8 mouse cellular contexts compared by ENCODE assay signal in genomic region chr7:110222583-110223182, GRCm38 (mm10). TPM values are rescaled to one million over a fixed set of nuclear protein-coding genes. Genes with fewer than 3 reads are reported as not detected.
A peak's percentile ranks its signal among the peaks of the same experiment; 100 is the strongest.
DNase-seq lines count a peak whose midpoint lies in the region; ATAC-seq and TF ChIP-seq lines count a peak whose summit lies in the region.

No protein-coding gene starts in this region.

- no peak for TF ChIP-seq CTCF in lung, postnatal 0 days (IDR thresholded peaks at IDR 0.05)
- no peak for TF ChIP-seq CTCF in olfactory bulb, adult 2 months (IDR thresholded peaks at IDR 0.05; ENCODE audit: insufficient read depth, low read depth, low read length)

- H3K27ac ChIP-seq in lung, postnatal 0 days (ENCODE audit: low read length): peak overlapping the region; percentile 94; the same call in 1 of the 2 replicates
- H3K27ac ChIP-seq in embryonic facial prominence, embryonic 10.5 days (replicated peaks): peak overlapping the region; percentile 94; the same call in 1 of the 2 replicates
- H3K27ac ChIP-seq in limb, embryonic 11.5 days (replicated peaks; ENCODE audit: low read depth, low read length): no peak overlapping the region
- H3K27ac ChIP-seq in olfactory bulb, adult 2 months (ENCODE audit: insufficient read depth, low read depth, low read length): no peak overlapping the region

- H3K4me1 ChIP-seq in lung, postnatal 0 days (ENCODE audit: insufficient read depth, low read depth, low read length): peaks cover 3% of the 10 kb centered on the region
- peaks cover 19% of the 10 kb centered on the region for H3K4me1 ChIP-seq in embryonic facial prominence, embryonic 10.5 days
- no peaks in the 10 kb centered on the region for H3K4me1 ChIP-seq in limb, embryonic 11.5 days (ENCODE audit: control insufficient read depth, insufficient read depth, low read length)
- peaks cover 4% of the 10 kb centered on the region; the same call in 1 of the 2 replicates for H3K4me1 ChIP-seq in olfactory bulb, adult 2 months (ENCODE audit: control insufficient read depth, insufficient read depth, low read length)

- peak overlapping the region; percentile 91 for H3K9ac ChIP-seq in lung, postnatal 0 days (replicated peaks; ENCODE audit: low read depth)
- H3K9ac ChIP-seq in limb, embryonic 11.5 days (ENCODE audit: low read length): no peak overlapping the region

- peak overlapping the region; percentile 96 for H3K4me3 ChIP-seq in lung, postnatal 0 days (ENCODE audit: low read depth, low read length)
- peak overlapping the region; percentile 88 for H3K4me3 ChIP-seq in embryonic facial prominence, embryonic 10.5 days
- H3K4me3 ChIP-seq in limb, embryonic 11.5 days (ENCODE audit: low read depth, low read length): peak overlapping the region; percentile 78
- H3K4me3 ChIP-seq in olfactory bulb, adult 2 months (ENCODE audit: insufficient read depth, low read depth, low read length): peak overlapping the region; percentile 10; the same call in 1 of the 2 replicates

- no peak for ATAC-seq in lung, postnatal 0 days
- no peak for ATAC-seq in limb, embryonic 11.5 days (ENCODE audit: insufficient number of reproducible peaks, low FRiP score, low TSS enrichment, low read depth)

- TF ChIP-seq EP300 in lung, postnatal 0 days (IDR thresholded peaks at IDR 0.05): no peak

- H3K4me2 ChIP-seq in lung, postnatal 0 days (replicated peaks; ENCODE audit: low read depth, low read length): peak overlapping the region; percentile 76
- peak overlapping the region; percentile 41 for H3K4me2 ChIP-seq in limb, embryonic 11.5 days (ENCODE audit: low read depth, severe bottlenecking)

- WGBS in lung, postnatal 0 days: 7% methylated on average over 12 of the region's 12 CpGs
- 21% methylated on average over 12 of the region's 12 CpGs for WGBS in embryonic facial prominence, embryonic 10.5 days
- 17% methylated on average over 12 of the region's 12 CpGs for WGBS in limb, embryonic 11.5 days
- 22% methylated on average over 12 of the region's 12 CpGs for WGBS in olfactory bulb, adult 2 months

- H3K36me3 ChIP-seq in lung, postnatal 0 days (ENCODE audit: insufficient read depth, low read length): no peaks in the 10 kb centered on the region
- peaks cover 18% of the 10 kb centered on the region for H3K36me3 ChIP-seq in embryonic facial prominence, embryonic 10.5 days (replicated peaks)
- H3K36me3 ChIP-seq in limb, embryonic 11.5 days (ENCODE audit: control insufficient read depth, insufficient read depth, low read length): peaks cover 3% of the 10 kb centered on the region

- no peaks in the 10 kb centered on the region for H3K27me3 ChIP-seq in lung, postnatal 0 days (replicated peaks; ENCODE audit: insufficient read depth, low read length)
- H3K27me3 ChIP-seq in embryonic facial prominence, embryonic 10.5 days (replicated peaks; ENCODE audit: low read depth, poor library complexity, severe bottlenecking): no peaks in the 10 kb centered on the region
- H3K27me3 ChIP-seq in limb, embryonic 11.5 days (ENCODE audit: control insufficient read depth, insufficient read depth, low read length): no peaks in the 10 kb centered on the region

- no peak for TF ChIP-seq POLR2A in olfactory bulb, adult 2 months (IDR thresholded peaks at IDR 0.05; ENCODE audit: insufficient read depth, low read depth, low read length)

- DNase-seq in lung, postnatal 0 days (ENCODE audit: low spot score): no peak
- no peak for DNase-seq in lung, postnatal 14 days
- peak; percentile 14 for DNase-seq in embryonic facial prominence, embryonic 10.5 days (ENCODE audit: low spot score)
- peak; percentile 25 for DNase-seq in limb, embryonic 11.5 days (ENCODE audit: low spot score)
- DNase-seq in cerebellum, adult 8-10 months: no peak
- no peak for DNase-seq in thymus, postnatal 10 days (ENCODE audit: low spot score in 2 of 2)
- DNase-seq in right cerebral cortex, adult 18-20 months: no peak

- H3K9me3 ChIP-seq in lung, postnatal 0 days (ENCODE audit: low read length): no peaks in the 10 kb centered on the region
- no peaks in the 10 kb centered on the region for H3K9me3 ChIP-seq in embryonic facial prominence, embryonic 10.5 days
- H3K9me3 ChIP-seq in limb, embryonic 11.5 days (ENCODE audit: control insufficient read depth, low read length): no peaks in the 10 kb centered on the region

RNA-seq across cellular contexts. Expression of gene Swap70, which starts 1.2 kb away (rescaled TPM):
- 38.4 and 38.9 TPM in 2 replicates for polyA plus RNA-seq in lung, postnatal 0 days (2015; fragmentation: Nextera tagmentation; extraction: Ambion mirVana)
- 30.7 and 32.4 TPM in 2 replicates for polyA plus RNA-seq in embryonic facial prominence, embryonic 10.5 days (2016; fragmentation: Nextera tagmentation; extraction: Ambion mirVana)
- 28.2 and 30.4 TPM in 2 replicates for polyA plus RNA-seq in limb, embryonic 11.5 days (2014; fragmentation: Nextera tagmentation; extraction: Ambion mirVana)
- not detected in 2 replicates for polyA plus RNA-seq in olfactory bulb, adult 2 months (2012; ENCODE audit: insufficient read depth, insufficient read length, low replicate concordance, missing spikeins)

Comparison
In these comparisons a context has a peak if more than half of its experiments do, and no peak if none do; other contexts are left out.
1. DNase-seq: peak in embryonic facial prominence, embryonic 10.5 days (single experiment) and limb, embryonic 11.5 days (single experiment); none in lung, postnatal 0 days (single experiment), lung, postnatal 14 days (single experiment), cerebellum, adult 8-10 months (single experiment), thymus, postnatal 10 days (0 of 2) and right cerebral cortex, adult 18-20 months (single experiment).
2. H3K27ac ChIP-seq: peak in lung, postnatal 0 days (single experiment) and embryonic facial prominence, embryonic 10.5 days (single experiment); none in limb, embryonic 11.5 days (single experiment) and olfactory bulb, adult 2 months (single experiment).
3. H3K4me3 ChIP-seq: peak in every context shown above with its lines; median percentile 96 in lung, postnatal 0 days; 88 in embryonic facial prominence, embryonic 10.5 days; 78 in limb, embryonic 11.5 days; 10 in olfactory bulb, adult 2 months.
4. RNA of gene Swap70, which starts 1.2 kb away (polyA plus RNA-seq): 38.4 to 38.9 TPM in lung, postnatal 0 days, 30.7 to 32.4 TPM in embryonic facial prominence, embryonic 10.5 days and 28.2 to 30.4 TPM in limb, embryonic 11.5 days; not detected in olfactory bulb, adult 2 months; every median in the first group is over 10 times any median in the second.